Mouse (Mus musculus): Measurements from ENCODE around the gene Mllt3. TPM values are rescaled to one million over a fixed set of nuclear protein-coding genes. Genes with fewer than 3 reads are reported as not detected.

Mllt3 gene
- total and polyA plus RNA-seq, 3 experiments = 15.4 to 75.3 TPM; not detected in 1

DNA sequence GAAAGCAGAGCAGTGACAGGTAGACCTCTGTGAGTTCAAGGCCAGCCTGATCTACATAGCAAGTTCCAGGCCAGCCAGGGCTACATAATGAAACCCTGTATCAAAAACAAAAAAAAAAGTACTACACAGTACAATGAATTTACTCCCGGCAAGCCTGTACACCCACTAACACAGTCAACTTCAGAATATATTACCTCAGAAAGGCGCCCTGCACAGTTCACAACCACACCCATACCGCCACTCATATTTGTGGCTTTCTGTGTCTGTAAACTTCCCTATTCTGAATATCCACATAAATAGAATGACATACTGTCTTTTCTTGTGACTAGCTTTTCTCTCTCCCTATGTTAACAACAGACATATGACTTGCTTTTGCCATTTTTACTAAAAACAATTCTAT lies 27.4 kb downstream of the Mllt3 start (continued):
- TF ChIP-seq GABPA (IDR thresholded peaks at IDR 0.05; ENCODE audit: low read depth, low read length) = no peak

DNA sequence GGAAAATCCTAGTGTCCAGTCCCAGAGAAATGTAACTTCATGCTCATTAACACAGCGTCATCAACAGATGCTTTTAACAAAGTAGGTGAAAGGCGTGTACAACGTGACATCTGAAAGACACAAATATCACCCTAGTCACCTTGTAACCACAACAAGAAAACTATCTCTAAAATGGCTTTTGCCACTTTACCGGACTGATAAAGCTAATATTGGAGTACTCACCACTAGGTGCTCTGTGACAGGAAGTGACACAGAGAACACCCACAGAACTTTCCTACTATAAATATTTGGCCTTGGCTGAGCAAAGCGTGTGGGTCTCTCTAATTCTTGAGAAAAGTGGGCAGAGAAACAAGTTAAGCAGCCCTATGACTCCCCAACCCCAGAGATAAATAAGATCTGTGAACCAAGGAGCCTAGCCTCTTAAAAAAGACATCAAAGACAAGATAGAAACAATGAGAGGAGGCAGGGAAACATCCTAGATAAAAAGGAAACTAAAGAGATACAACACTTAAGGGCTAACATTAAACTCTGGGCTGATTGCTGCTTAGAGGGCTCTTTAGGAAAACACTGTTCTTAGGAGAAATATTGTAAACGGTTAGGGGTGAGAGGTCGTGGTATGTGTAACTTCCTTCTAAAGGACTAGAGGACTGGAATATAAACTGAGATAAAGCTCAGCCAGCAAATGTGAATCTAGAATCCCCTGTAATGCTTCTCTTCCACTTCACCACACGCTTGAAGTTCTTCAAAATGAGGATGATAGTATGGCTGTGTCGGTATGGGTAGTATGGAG lies 29.8 kb downstream of the Mllt3 start:
- DNase-seq (ENCODE audit: low read depth, low spot score) = peak; percentile 81
- peaks cover 9 to 11% of the 10 kb centered on the region in 2 experiments for H3K4me1 ChIP-seq (ENCODE audit: control insufficient read depth in 1 of 2, insufficient read depth in 2 of 2, low read length in 2 of 2)
- H3K27me3 ChIP-seq (ENCODE audit: control insufficient read depth in 1 of 2, insufficient read depth in 2 of 2, low read length in 2 of 2) = no peaks in the 10 kb centered on the region
- H3K79me2 ChIP-seq (ENCODE audit: control insufficient read depth, insufficient read depth, low read length, poor library complexity) = peaks cover 3% of the 10 kb centered on the region
- peak overlapping the region; percentile 49 to 59 for H3K4me3 ChIP-seq (ENCODE audit: control insufficient read depth in 1 of 2, insufficient read depth in 1 of 2, low read depth in 2 of 2, low read length in 2 of 2)
- no peaks in the 10 kb centered on the region for H3K9me3 ChIP-seq (replicated peaks; ENCODE audit: insufficient read depth, low read length)
- H3K9ac ChIP-seq (ENCODE audit: control insufficient read depth, low read depth, low read length, poor library complexity, severe bottlenecking) = peak overlapping the region; percentile 62
- TF ChIP-seq TAL1 (IDR thresholded peaks at IDR 0.05; ENCODE audit: low read length) (peak; percentile 24; the same call in 1 of the 2 replicates), USF1 (IDR thresholded peaks at IDR 0.05; ENCODE audit: low read depth, low read length) (no peak), ETS1 (IDR thresholded peaks at IDR 0.05; ENCODE audit: low read depth, low read length) (peak; percentile 82), CTCF (IDR thresholded peaks at IDR 0.05 in 2 of 3, conservative IDR thresholded peaks at IDR 0.05 in 1 of 3; ENCODE audit: control insufficient read depth in 1 of 3, insufficient read depth in 1 of 3, low read depth in 2 of 3, low read length in 3 of 3, poor library complexity in 1 of 3, severe bottlenecking in 1 of 3) (peak in 2 of 3 experiments; percentile 19 to 39; a peak in 3 of 6 replicates), GATA1 (IDR thresholded peaks at IDR 0.05; ENCODE audit: low read depth, low read length) (peak; percentile 74), TCF12 (IDR thresholded peaks at IDR 0.05; ENCODE audit: low read depth, low read length) (peak; percentile 64), SMC3 (IDR thresholded peaks at IDR 0.05; ENCODE audit: low read depth, low read length) (no peak), ELF1 (IDR thresholded peaks at IDR 0.05; ENCODE audit: low read depth, low read length) (peak; percentile 30; the same call in 1 of the 2 replicates), MEF2A (IDR thresholded peaks at IDR 0.05; ENCODE audit: extremely low read depth, insufficient replicate concordance, low read depth, low read length, poor library complexity, severe bottlenecking) (peak; percentile 73; the same call in 1 of the 2 replicates), RCOR1 (IDR thresholded peaks at IDR 0.05; ENCODE audit: low read depth, low read length) (no peak; the same call in none of the 2 replicates), KAT2A (conservative IDR thresholded peaks at IDR 0.05; ENCODE audit: low read depth, low read length) (no peak), EP300 (IDR thresholded peaks at IDR 0.05; ENCODE audit: low read depth in 1 of 2, low read length in 2 of 2) (peak; percentile 72 to 79), POLR2A (IDR thresholded peaks at IDR 0.05; ENCODE audit: control insufficient read depth in 1 of 2, insufficient read depth in 1 of 2, low read depth in 1 of 2, low read length in 2 of 2, poor library complexity in 1 of 2) (peak in 1 of 2 experiments; percentile 26; a peak in 1 of 4 replicates), MYB (IDR thresholded peaks at IDR 0.05; ENCODE audit: low read depth, low read length) (no peak), E2F4 (IDR thresholded peaks at IDR 0.05; ENCODE audit: borderline replicate concordance, low read depth, low read length) (no peak), MXI1 (IDR thresholded peaks at IDR 0.05; ENCODE audit: low read depth, low read length) (peak; percentile 68), SIN3A (IDR thresholded peaks at IDR 0.05; ENCODE audit: low read length) (peak; percentile 79), MAX (IDR thresholded peaks at IDR 0.05; ENCODE audit: low read length) (0 out of 2 replicates have a peak, but pooled peaks have one; percentile 55), BHLHE40 (IDR thresholded peaks at IDR 0.05; ENCODE audit: borderline replicate concordance, low read depth, low read length) (no peak; the same call in 1 of the 2 replicates), MYC (IDR thresholded peaks at IDR 0.05; ENCODE audit: low read depth, low read length) (0 out of 2 replicates have a peak, but pooled peaks have one; percentile 61), NRF1 (IDR thresholded peaks at IDR 0.05; ENCODE audit: insufficient read depth, low read depth, low read length, poor library complexity, severe bottlenecking) (no peak)
- peaks cover 0 to 30% of the 10 kb centered on the region in 2 experiments; a peak in 2 of 4 replicates for H3K36me3 ChIP-seq (ENCODE audit: control insufficient read depth in 1 of 2, insufficient read depth in 2 of 2, low read length in 2 of 2)
- H3K27ac ChIP-seq (ENCODE audit: control insufficient read depth, low read depth, low read length) = peak overlapping the region; percentile 91

Data from MEL (cell line).